Mouse (Mus musculus): ENCODE data around the gene Qrich2. TPM values are rescaled to one million over a fixed set of nuclear protein-coding genes. Genes with fewer than 3 reads are reported as not detected.

Gene Qrich2
- total RNA-seq (2023) = not detected

DNA sequence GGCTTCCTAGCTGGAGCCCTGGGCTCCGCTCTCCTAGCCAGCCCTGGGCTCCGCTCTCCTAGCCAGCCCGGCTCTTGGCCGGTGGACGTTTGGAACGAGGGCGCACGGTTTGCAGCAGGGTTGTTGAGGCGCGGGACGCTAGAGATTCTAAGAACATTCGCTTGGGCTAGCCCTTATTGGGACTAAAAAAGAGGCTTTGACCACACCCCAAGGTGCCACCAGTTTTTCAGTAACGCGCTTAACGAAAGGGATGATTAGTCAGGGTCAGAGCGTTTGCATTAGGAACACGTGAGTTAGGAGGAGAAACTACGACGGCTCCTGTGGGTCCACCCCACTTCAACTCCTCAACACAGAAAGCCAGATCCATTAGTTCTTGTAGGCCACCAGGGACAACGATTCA lies at the start of gene Qrich2:
TSS of gene Qrich2 (minus strand) at position 101 of the 400 bp plus-strand sequence.

DNA sequence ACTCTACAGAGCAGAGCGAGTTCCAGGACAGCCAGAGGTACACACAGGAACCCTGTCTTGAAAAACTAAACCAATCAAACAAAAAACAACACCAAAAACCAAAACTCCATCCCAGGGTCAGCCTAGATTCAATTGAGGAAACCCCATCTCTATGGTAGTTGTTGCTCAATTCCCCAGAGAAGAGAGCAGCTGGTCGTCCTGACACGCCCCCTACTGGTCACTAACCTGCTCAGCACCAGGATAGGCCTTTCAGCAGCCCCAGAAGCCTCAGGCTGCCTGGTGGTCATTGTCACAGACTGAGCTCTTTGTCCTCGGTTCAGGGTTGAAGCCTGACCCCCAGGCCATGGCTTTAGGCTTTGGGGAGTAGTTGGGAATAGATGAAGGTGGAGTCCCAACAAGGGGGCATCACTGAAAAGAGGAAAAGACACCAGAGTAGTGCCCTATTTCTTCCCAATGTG lies 27.8 kb upstream of the Qrich2 start, which contains the start of gene Prpsap1:
TSS of gene Prpsap1 (minus strand) at position 408 of the 458 bp plus-strand sequence.

DNA sequence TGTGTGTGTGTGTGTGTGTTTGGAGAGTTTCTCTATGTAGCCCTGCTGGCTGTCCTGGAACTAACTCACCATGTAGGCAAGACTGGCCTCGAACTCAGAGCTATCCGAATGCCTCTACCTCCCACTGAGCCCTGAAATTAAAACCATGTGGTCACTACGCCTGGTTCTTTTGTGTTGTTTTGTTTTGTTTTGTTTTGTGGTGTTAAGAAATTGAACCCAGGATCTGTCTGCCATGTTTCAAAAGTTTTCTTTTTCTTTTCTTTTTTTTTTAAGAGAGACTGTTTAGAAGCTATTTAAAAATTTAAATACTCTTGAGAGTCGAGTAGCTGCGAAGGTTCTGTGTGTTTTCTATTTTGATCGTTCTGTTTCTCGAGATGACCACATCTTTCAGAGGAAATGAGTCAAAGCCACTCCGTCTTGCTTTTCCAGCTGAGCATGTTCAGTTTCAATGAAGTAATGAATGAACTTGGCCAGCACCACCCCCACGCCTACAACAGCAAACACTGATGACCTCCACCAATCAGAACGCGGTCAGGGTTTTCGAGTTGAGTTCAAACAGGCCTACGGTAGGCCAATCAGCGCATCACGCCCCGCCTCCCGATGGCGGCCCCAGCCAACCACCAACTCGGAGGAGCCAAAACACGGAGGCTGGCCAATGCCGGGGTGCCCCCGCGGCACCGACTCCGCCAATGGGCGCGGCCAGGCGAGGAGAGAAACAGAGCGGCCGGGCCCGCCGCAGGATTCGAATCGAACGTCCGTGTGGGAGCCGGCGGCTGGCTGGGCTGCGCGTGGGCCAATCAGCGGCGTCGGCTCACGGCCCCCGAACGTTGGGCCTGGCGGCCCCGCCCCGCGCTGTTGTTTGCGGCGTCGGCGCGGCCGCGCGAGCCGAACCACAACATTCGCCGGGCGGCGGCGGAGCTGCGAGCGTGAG lies 32.4 kb downstream of the Qrich2 start, which contains the start of gene Ubald2:
TSS of gene Ubald2 (plus strand) at position 739 of the 931 bp plus-strand sequence.

GRCm38 (mm10) chr11:116412904-116413630 lies 53.0 kb downstream of the Qrich2 start, which contains the start of gene Rnf157:
Gene Rnf157, minus strand, starts transcription at chr11:116413032.

Other genes starting within 250 kb of the Qrich2 start
- gene Evpl, start 228.2 kb downstream of the Qrich2 start, total RNA-seq (2023) = under 1 TPM in 1 of 2 experiments, not detected in 1; 0.09 TPM
- 10 to 100 TPM; 35.3 to 37.0 TPM for gene Srp68, start 192.0 kb downstream of the Qrich2 start, total RNA-seq (2023)
- gene Galr2, start 185.3 kb downstream of the Qrich2 start, total RNA-seq (2023) = not detected
- 10 to 100 TPM; 39.2 to 47.8 TPM for gene Exoc7, start 159.0 kb downstream of the Qrich2 start, total RNA-seq (2023)
- gene Foxj1, start 130.8 kb downstream of the Qrich2 start, total RNA-seq (2023) = under 1 TPM in 1 of 2 experiments, not detected in 1; 0.13 TPM
- gene Rnf157, start 53.2 kb downstream of the Qrich2 start, total RNA-seq (2023) = 1 to 10 TPM; 2.5 to 3.3 TPM
- 10 to 100 TPM; 82.9 to 92.3 TPM for gene Ubald2, start 32.1 kb downstream of the Qrich2 start, total RNA-seq (2023)
- gene Prpsap1, start 28.0 kb upstream of the Qrich2 start, total RNA-seq (2023) = 10 to 100 TPM; 24.9 to 30.1 TPM
- 1 to 10 TPM; 2.1 to 8.8 TPM for gene Sphk1, start 64.7 kb upstream of the Qrich2 start, total RNA-seq (2023)
- 1 to 10 TPM; 7.8 to 8.2 TPM for gene Ube2o, start 115.2 kb upstream of the Qrich2 start, total RNA-seq (2023)
- gene Aanat, start 120.2 kb upstream of the Qrich2 start, total RNA-seq (2023) = not detected
- 10 to 100 TPM; 93.8 to 95.4 TPM for gene Rhbdf2, start 160.8 kb upstream of the Qrich2 start, total RNA-seq (2023)
- gene Prcd, start 187.3 kb upstream of the Qrich2 start, total RNA-seq (2023) = not detected
- not detected for gene Cygb, start 188.1 kb upstream of the Qrich2 start, total RNA-seq (2023)